Mouse (Mus musculus): ENCODE results near the gene Mgst2.

DNA sequence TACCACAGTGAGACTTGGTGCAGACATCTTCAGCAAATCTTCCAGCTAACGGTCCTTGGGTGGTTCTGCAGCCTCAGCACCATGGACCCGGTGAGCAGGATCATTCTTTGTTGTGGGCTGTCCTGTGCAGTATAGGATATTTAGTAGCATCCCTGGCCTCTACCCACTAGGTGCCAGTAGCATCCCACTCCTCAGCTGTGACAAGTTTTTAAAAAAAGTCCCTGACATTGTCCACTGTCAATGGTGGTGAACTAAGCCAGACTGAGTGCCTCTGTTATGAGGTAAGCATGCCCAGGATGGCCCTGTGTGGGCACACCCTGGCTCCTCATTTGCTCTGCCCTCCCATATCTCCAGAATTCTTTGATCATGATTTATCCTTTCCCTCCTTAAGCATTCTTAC lies 9.0 kb upstream of the Mgst2 start:
- TF ChIP-seq POLR2A (IDR thresholded peaks at IDR 0.05; ENCODE audit: low read depth, low read length) (no peak), USF2 (conservative IDR thresholded peaks at IDR 0.05; ENCODE audit: low read depth, low read length) (no peak), POLR2AphosphoS2 (IDR thresholded peaks at IDR 0.05; ENCODE audit: low read depth, low read length) (no peak), JUND (conservative IDR thresholded peaks at IDR 0.05; ENCODE audit: low read depth, low read length) (no peak), CTCF (conservative IDR thresholded peaks at IDR 0.05 in 1 of 2, IDR thresholded peaks at IDR 0.05 in 1 of 2; ENCODE audit: low read depth in 2 of 2, low read length in 2 of 2) (peak; percentile 8 to 52; a peak in 2 of 4 replicates), HCFC1 (IDR thresholded peaks at IDR 0.05; ENCODE audit: low read depth, low read length) (no peak), TBP (conservative IDR thresholded peaks at IDR 0.05; ENCODE audit: low read depth, low read length) (no peak)
